ENCODE assay signal across 12 mouse cellular contexts in genomic region chr14:62144385-62145030, GRCm38 (mm10).
DNase-seq lines count a peak whose midpoint lies in the region; ATAC-seq lines count a peak whose summit lies in the region.
"Had no signal": no experiment of that assay in that cellular context is flagged by ENCODE, and none has a peak within 500 bp of the region (broad histone marks: within the 10 kb centered on the region; RNA-seq: fewer than 3 reads in every experiment).

No protein-coding gene starts in this region.

- 36% methylated on average over 17 of the region's 17 CpGs for WGBS in kidney, embryonic 14.5 days
- WGBS in embryonic facial prominence, embryonic 12.5 days = 42% methylated on average over 17 of the region's 17 CpGs
- 46% methylated on average over 17 of the region's 17 CpGs for WGBS in limb, embryonic 11.5 days
- 75% methylated on average over 17 of the region's 17 CpGs for WGBS in hindbrain, embryonic 10.5 days

- DNase-seq in kidney, adult 11 months = no peak
- peak; percentile 33 for DNase-seq in gastrocnemius, postnatal 14 days
- DNase-seq in limb, embryonic 11.5 days (ENCODE audit: low spot score) = peak; percentile 44
- DNase-seq in urinary bladder, adult 2 months (ENCODE audit: low spot score) = no peak
- no peak for DNase-seq in hindbrain, embryonic 10.5 days (ENCODE audit: low spot score)
- DNase-seq: adrenal gland, postnatal 36 days; cerebellum, adult 11-12 months; thymus, postnatal 14 days had no signal

- peak overlapping the region; percentile 9 for H3K4me3 ChIP-seq in kidney, embryonic 14.5 days (ENCODE audit: low read length)
- H3K4me3 ChIP-seq in embryonic facial prominence, embryonic 12.5 days = no peak overlapping the region
- no peak overlapping the region for H3K4me3 ChIP-seq in limb, embryonic 11.5 days (ENCODE audit: low read depth, low read length)
- no peak overlapping the region for H3K4me3 ChIP-seq in hindbrain, embryonic 10.5 days

- H3K9me3 ChIP-seq in kidney, embryonic 14.5 days (ENCODE audit: control insufficient read depth, low read length) = no peaks in the 10 kb centered on the region
- H3K9me3 ChIP-seq in embryonic facial prominence, embryonic 12.5 days = no peaks in the 10 kb centered on the region
- H3K9me3 ChIP-seq in limb, embryonic 11.5 days (ENCODE audit: control insufficient read depth, low read length) = no peaks in the 10 kb centered on the region
- H3K9me3 ChIP-seq in hindbrain, embryonic 10.5 days = no peaks in the 10 kb centered on the region

- peak; percentile 93 for ATAC-seq in kidney, embryonic 14.5 days (ENCODE audit: low FRiP score, low TSS enrichment)
- ATAC-seq in embryonic facial prominence, embryonic 12.5 days (ENCODE audit: insufficient number of reproducible peaks, insufficient read depth, low FRiP score, low TSS enrichment) = peak; percentile 64; the same call in 1 of the 2 replicates
- ATAC-seq in limb, embryonic 11.5 days (ENCODE audit: insufficient number of reproducible peaks, low FRiP score, low TSS enrichment, low read depth) = no peak
- ATAC-seq in frontal cortex, adult (ENCODE audit: low TSS enrichment) = no peak

- intact Hi-C loops in gastrocnemius, postnatal 14 days (cut with DNase I; ENCODE audit: low total_unique reads) = no loop called here

- peak overlapping the region; percentile 38 for H3K4me2 ChIP-seq in kidney, embryonic 14.5 days (replicated peaks; ENCODE audit: low read depth, low read length)
- H3K4me2 ChIP-seq in embryonic facial prominence, embryonic 12.5 days (replicated peaks) = peak overlapping the region; percentile 26
- peak overlapping the region; percentile 24 for H3K4me2 ChIP-seq in limb, embryonic 11.5 days (ENCODE audit: low read depth, severe bottlenecking)

- H3K4me1 ChIP-seq in kidney, embryonic 14.5 days (ENCODE audit: control insufficient read depth, insufficient read depth, low read length) = no peaks in the 10 kb centered on the region
- peaks cover 6% of the 10 kb centered on the region; the same call in 1 of the 2 replicates for H3K4me1 ChIP-seq in embryonic facial prominence, embryonic 12.5 days
- H3K4me1 ChIP-seq in limb, embryonic 11.5 days (ENCODE audit: control insufficient read depth, insufficient read depth, low read length) = no peaks in the 10 kb centered on the region; the same call in 1 of the 2 replicates
- no peaks in the 10 kb centered on the region for H3K4me1 ChIP-seq in hindbrain, embryonic 10.5 days (replicated peaks)

- H3K27me3 ChIP-seq in kidney, embryonic 14.5 days (ENCODE audit: control insufficient read depth, insufficient read depth, low read length) = no peaks in the 10 kb centered on the region
- H3K27me3 ChIP-seq in embryonic facial prominence, embryonic 12.5 days = no peaks in the 10 kb centered on the region
- H3K27me3 ChIP-seq in limb, embryonic 11.5 days (ENCODE audit: control insufficient read depth, insufficient read depth, low read length) = no peaks in the 10 kb centered on the region
- no peaks in the 10 kb centered on the region for H3K27me3 ChIP-seq in hindbrain, embryonic 10.5 days (ENCODE audit: insufficient read depth, poor library complexity, severe bottlenecking)

- H3K9ac ChIP-seq in kidney, embryonic 14.5 days (ENCODE audit: low read depth, low read length) = 0 out of 2 replicates have a peak overlapping the region, but pooled peaks have one; percentile 18
- no peak overlapping the region for H3K9ac ChIP-seq in embryonic facial prominence, embryonic 12.5 days
- no peak overlapping the region for H3K9ac ChIP-seq in limb, embryonic 11.5 days (ENCODE audit: low read length)

- H3K36me3 ChIP-seq in kidney, embryonic 14.5 days (ENCODE audit: control insufficient read depth, insufficient read depth, low read length) = no peaks in the 10 kb centered on the region
- H3K36me3 ChIP-seq in embryonic facial prominence, embryonic 12.5 days = no peaks in the 10 kb centered on the region
- H3K36me3 ChIP-seq in limb, embryonic 11.5 days (ENCODE audit: control insufficient read depth, insufficient read depth, low read length) = no peaks in the 10 kb centered on the region
- no peaks in the 10 kb centered on the region for H3K36me3 ChIP-seq in hindbrain, embryonic 10.5 days

- H3K27ac ChIP-seq in kidney, embryonic 14.5 days (ENCODE audit: low read depth, low read length) = no peak overlapping the region; the same call in 1 of the 2 replicates
- H3K27ac ChIP-seq in embryonic facial prominence, embryonic 12.5 days = peak overlapping the region; percentile 58
- no peak overlapping the region for H3K27ac ChIP-seq in limb, embryonic 11.5 days (replicated peaks; ENCODE audit: low read depth, low read length)
- H3K27ac ChIP-seq in hindbrain, embryonic 10.5 days = no peak overlapping the region
- H3K27ac ChIP-seq: macrophage had no signal

Comparison
In these comparisons a context has a peak if more than half of its experiments do, and no peak if none do; other contexts are left out.
1. ATAC-seq: peak in kidney, embryonic 14.5 days (single experiment) and embryonic facial prominence, embryonic 12.5 days (single experiment); none in limb, embryonic 11.5 days (single experiment) and frontal cortex, adult (single experiment).
2. DNase-seq: peak in gastrocnemius, postnatal 14 days (single experiment) and limb, embryonic 11.5 days (single experiment); none in kidney, adult 11 months (single experiment), urinary bladder, adult 2 months (single experiment) and hindbrain, embryonic 10.5 days (single experiment).
3. Peak in every context shown above with its lines, with median percentiles within 50 percentile points of each other: H3K4me2 ChIP-seq.